Mouse (Mus musculus) urinary bladder, adult 2 months (tissue): ENCODE results near the gene Jph2. TPM values are rescaled to one million over a fixed set of nuclear protein-coding genes. Genes with fewer than 3 reads are reported as not detected.

Experiments
- DNase-seq: peaks from one replicate; pipeline ENCODE4 v3.0.0; 2022; ENCODE audit warnings: low spot score
- polyA plus RNA-seq: library from polyadenylated mRNA; depleted of rRNA; stranded (reverse); fragments of >200 nt; gene quantifications from 2 replicates; pipeline ENCODE4 v1.2.3, GENCODE M21; 2012; rRNA removed

Gene Jph2
- polyA plus RNA-seq, 1 experiment = 113 TPM

GRCm38 (mm10) chr2:163309376-163309775, 88.4 kb downstream of the Jph2 start:
- DNase-seq = no peak

GRCm38 (mm10) chr2:163303037-163303436, 94.8 kb downstream of the Jph2 start:
- DNase-seq = no peak

- no peak for DNase-seq
These were observed 96.2 kb downstream of the Jph2 start for GRCm38 (mm10) chr2:163301641-163302040.

- no peak for DNase-seq
These were observed 97.4 kb downstream of the Jph2 start for GRCm38 (mm10) chr2:163300069-163301060.

- no peak for DNase-seq
These were observed 100.7 kb downstream of the Jph2 start for GRCm38 (mm10) chr2:163296999-163297630.

GRCm38 (mm10) chr2:163288881-163289379, 108.9 kb downstream of the Jph2 start:
- no peak for DNase-seq

Other genes with a start within 250 kb of the Jph2 start
- 4.5 and 6.1 TPM in 2 replicates for gene Tox2, start 194.9 kb downstream of the Jph2 start, polyA plus RNA-seq
- gene Oser1, start 26.7 kb upstream of the Jph2 start, polyA plus RNA-seq = 34.7 and 36.7 TPM in 2 replicates
- 0.30 and 0.44 TPM in 2 replicates for gene Gdap1l1, start 40.5 kb upstream of the Jph2 start, polyA plus RNA-seq
- gene Fitm2, start 74.6 kb upstream of the Jph2 start, polyA plus RNA-seq = 4.7 and 7.0 TPM in 2 replicates
- gene R3hdml, start 94.3 kb upstream of the Jph2 start, polyA plus RNA-seq = not detected in 2 replicates
- 0.22 and 0.51 TPM in 2 replicates for gene Hnf4a, start 108.8 kb upstream of the Jph2 start, polyA plus RNA-seq
- gene Ttpal, start 204.3 kb upstream of the Jph2 start, polyA plus RNA-seq = 22.0 and 22.9 TPM in 2 replicates
- 321 and 344 TPM in 2 replicates for gene Serinc3, start 247.1 kb upstream of the Jph2 start, polyA plus RNA-seq